Mouse (Mus musculus) heart, postnatal 0 days (tissue): ENCODE data around the gene Taf1d. TPM values are rescaled to one million over a fixed set of nuclear protein-coding genes. Genes with fewer than 3 reads are reported as not detected.

ENCODE experiments used
- ATAC-seq: fragments of 200-750 bp; cut with Nextera tagmentation; 2 replicates; pipeline ENCODE4 v1.8.0; 2017; ENCODE audit warnings: low read depth, moderate number of reproducible peaks, moderate library complexity; ENCODE audit not compliant: insufficient read depth
- DNase-seq: peaks from one replicate; pipeline ENCODE4 v3.0.0-alpha.2; 2016; ENCODE audit warnings: low spot score
- H3K27ac ChIP-seq: fragments of 300-500 bp; sonication (generic); 2 replicates; pipeline ENCODE4 v1.5.1; 2014; ENCODE audit warnings: low read depth, mild to moderate bottlenecking
- H3K27me3 ChIP-seq: fragments of 300-500 bp; sonication (generic); 2 replicates; pipeline ENCODE4 v1.6.1; 2014; ENCODE audit warnings: low read length, mixed read lengths; ENCODE audit not compliant: control insufficient read depth, insufficient read depth
- H3K36me3 ChIP-seq: fragments of 300-500 bp; sonication (generic); replicated peaks from 2 replicates; pipeline ENCODE4 v1.6.1; 2014; ENCODE audit warnings: low read length, mixed read lengths; ENCODE audit not compliant: control insufficient read depth, insufficient read depth
- H3K4me1 ChIP-seq: fragments of 300-500 bp; sonication (generic); 2 replicates; pipeline ENCODE4 v1.6.1; 2014; ENCODE audit warnings: antibody characterized with exemption; ENCODE audit not compliant: control insufficient read depth, insufficient read depth
- H3K4me2 ChIP-seq: fragments of 300-500 bp; sonication (generic); 2 replicates; pipeline ENCODE4 v1.6.1; 2014; ENCODE audit warnings: low read depth, mild to moderate bottlenecking, low read length, moderate library complexity
- H3K4me3 ChIP-seq: fragments of 300-500 bp; sonication (generic); 2 replicates; pipeline ENCODE4 v1.5.1; 2014; ENCODE audit warnings: low read depth, low read length
- H3K9ac ChIP-seq: fragments of 300-500 bp; sonication (generic); replicated peaks from 2 replicates; pipeline ENCODE4 v1.6.1; 2014; ENCODE audit warnings: low read depth, low read length, mixed read lengths
- H3K9me3 ChIP-seq: fragments of 300-500 bp; sonication (generic); replicated peaks from 2 replicates; pipeline ENCODE4 v1.6.1; 2016; ENCODE audit warnings: low read length; ENCODE audit not compliant: control insufficient read depth
- CTCF ChIP-seq: IDR thresholded peaks from 2 replicates; pipeline ENCODE4 v1.5.1; 2016; ENCODE audit warnings: antibody characterized with exemption, control low read depth, low read depth
- EP300 ChIP-seq: IDR thresholded peaks from 2 replicates; pipeline ENCODE4 v1.6.1; 2016; ENCODE audit warnings: antibody characterized with exemption, low read depth
- WGBS: fragments of 180-500 bp; shearing (Covaris S2); extraction: QIAGEN DNeasy Blood & Tissue Kit; methylation state at CpG from one replicate; pipeline ENCODE4 v1.1.7; 2014; 5-methylcytosine and 5-hydroxymethylcytosine counted together
- microRNA-seq: library from miRNA; unstranded; fragments of <30 nt; microRNA quantifications from one replicate; pipeline ENCODE4, GENCODE M21; 2016
- polyA plus RNA-seq: library from polyadenylated mRNA; unstranded; fragments of >200 nt; fragmentation: Nextera tagmentation; extraction: Ambion mirVana; gene quantifications from 2 replicates; pipeline ENCODE4 v1.2.1, GENCODE M21; 2015
- total RNA-seq: library from RNA; depleted of rRNA; stranded (reverse); fragments of >200 nt; gene quantifications from 2 replicates; pipeline ENCODE4 v1.2.3, GENCODE M21; 2014; ENCODE audit warnings: low replicate concordance; rRNA removed

Taf1d gene
- total and polyA plus RNA-seq, 2 experiments from 2014 or later: 25.9 to 119 TPM

- H3K9ac ChIP-seq: peak within 1 kb of the TSS; percentile 75
Observed at GRCm38 (mm10) chr9:15357484-15358275, 51.7 kb downstream of the Taf1d start, which contains the start of gene Cep295. TSS of gene Cep295 (minus strand) at chr9:15357788.

GRCm38 (mm10) chr9:15364843-15365242 lies 58.8 kb downstream of the Taf1d start:
- 56% methylated on average over 1 of the region's 1 CpGs for WGBS
- H3K4me2 ChIP-seq: no peak overlapping the region
- DNase-seq (no peak), ATAC-seq (no peak)
- H3K4me3 ChIP-seq: no peak overlapping the region
- H3K27me3 ChIP-seq: no peaks in the 10 kb centered on the region
- TF ChIP-seq EP300: no peak
- TF ChIP-seq CTCF: no peak
- no peak overlapping the region for H3K9ac ChIP-seq
- no peaks in the 10 kb centered on the region for H3K4me1 ChIP-seq
- no peaks in the 10 kb centered on the region for H3K36me3 ChIP-seq
- H3K27ac ChIP-seq: no peak overlapping the region
- no peaks in the 10 kb centered on the region for H3K9me3 ChIP-seq

More at GRCm38 (mm10) chr9:15357484-15358275, 51.7 kb downstream of the Taf1d start, which contains the start of gene Cep295:
- WGBS: 2% methylated on average over 60 of the region's 60 CpGs
- Histone ChIP-seq H3K36me3 (0 out of 2 replicates have a peak, but pooled peaks cover 6% of the 10 kb centered on the region), H3K27me3 (no peaks in the 10 kb centered on the region; the same call in 1 of the 2 replicates), H3K4me2 (peak within 1 kb of the TSS; percentile 86), H3K9me3 (no peaks in the 10 kb centered on the region), H3K4me1 (peaks cover 6% of the 10 kb centered on the region; the same call in 1 of the 2 replicates), H3K4me3 (peak within 1 kb of the TSS; percentile 81), H3K27ac (peak within 1 kb of the TSS; percentile 75)
- ATAC-seq: peak; percentile 100
- TF ChIP-seq EP300: no peak
- TF ChIP-seq CTCF: no peak
- peak; percentile 90 for DNase-seq

GRCm38 (mm10) chr9:15365856-15366255 lies 59.8 kb downstream of the Taf1d start:
- Histone ChIP-seq H3K27ac (no peak overlapping the region), H3K4me3 (no peak overlapping the region), H3K4me1 (no peaks in the 10 kb centered on the region), H3K9me3 (no peaks in the 10 kb centered on the region), H3K9ac (no peak overlapping the region), H3K27me3 (no peaks in the 10 kb centered on the region), H3K4me2 (no peak overlapping the region), H3K36me3 (no peaks in the 10 kb centered on the region)
- TF ChIP-seq EP300 (no peak), CTCF (peak; percentile 60)
- DNase-seq (peak; percentile 15), ATAC-seq (no peak)
- WGBS: 82% methylated on average over 1 of the region's 1 CpGs

GRCm38 (mm10) chr9:15366260-15366659 lies 60.2 kb downstream of the Taf1d start:
- no peak for TF ChIP-seq EP300
- TF ChIP-seq CTCF: no peak
- no peak for ATAC-seq
- Histone ChIP-seq H3K4me2 (no peak overlapping the region), H3K9ac (no peak overlapping the region), H3K4me3 (no peak overlapping the region), H3K27me3 (no peaks in the 10 kb centered on the region), H3K36me3 (no peaks in the 10 kb centered on the region), H3K9me3 (no peaks in the 10 kb centered on the region), H3K27ac (no peak overlapping the region), H3K4me1 (no peaks in the 10 kb centered on the region)
- WGBS: 48% methylated on average over 2 of the region's 2 CpGs
- DNase-seq: no peak

Small RNA genes within 50 kb of the gene (microRNA-seq; reads per million reads assigned to microRNA genes)
- gene Gm49349 (not detected), gene mmu-mir-7650 (not detected)

Other genes starting within 250 kb of the Taf1d start
- not detected in 2 replicates for gene Hephl1, start 194.1 kb upstream of the Taf1d start, total RNA-seq
- gene Hephl1, start 194.1 kb upstream of the Taf1d start, polyA plus RNA-seq: 0.03 TPM in 1 of 2 replicates, not detected in the other
- gene Vstm5, start 67.2 kb upstream of the Taf1d start, total RNA-seq: 1.6 TPM in 2 replicates
- gene Vstm5, start 67.2 kb upstream of the Taf1d start, polyA plus RNA-seq: 1.1 and 1.5 TPM in 2 replicates
- 11.9 and 16.8 TPM in 2 replicates for gene Med17, start 26.3 kb upstream of the Taf1d start, total RNA-seq
- gene Med17, start 26.3 kb upstream of the Taf1d start, polyA plus RNA-seq: 13.7 and 14.8 TPM in 2 replicates
- gene 4931406C07Rik, start 234 bp downstream of the Taf1d start, total RNA-seq: 1.6 and 6.6 TPM in 2 replicates
- 6.4 and 6.8 TPM in 2 replicates for gene 4931406C07Rik, start 234 bp downstream of the Taf1d start, polyA plus RNA-seq
- 9.2 and 10.2 TPM in 2 replicates for gene Cep295, start 51.6 kb downstream of the Taf1d start, total RNA-seq
- gene Cep295, start 51.6 kb downstream of the Taf1d start, polyA plus RNA-seq: 4.2 and 4.6 TPM in 2 replicates
- gene Smco4, start 187.2 kb downstream of the Taf1d start, total RNA-seq: 6.0 and 11.5 TPM in 2 replicates
- 1.2 and 1.3 TPM in 2 replicates for gene Smco4, start 187.2 kb downstream of the Taf1d start, polyA plus RNA-seq